Mouse (Mus musculus): Measurements from ENCODE around the gene Mmp9.

The Mmp9 gene

GRCm38 (mm10) chr2:164940140-164940830, at the start of gene Mmp9:
Mmp9 (plus strand) TSS chr2:164940780.
- DNase-seq (ENCODE audit: low read depth, low spot score), result no peak

GRCm38 (mm10) chr2:164891056-164891834, 49.3 kb upstream of the Mmp9 start:
- no peak for DNase-seq (ENCODE audit: low read depth, low spot score)

- DNase-seq (ENCODE audit: low read depth, low spot score), result no peak
Observed at GRCm38 (mm10) chr2:164891908-164892695, 48.5 kb upstream of the Mmp9 start.

- no peak for DNase-seq (ENCODE audit: low read depth, low spot score)
Observed at GRCm38 (mm10) chr2:164892696-164893216, 47.8 kb upstream of the Mmp9 start.

- DNase-seq (ENCODE audit: low read depth, low spot score), result no peak
Observed at GRCm38 (mm10) chr2:164894048-164894447, 46.5 kb upstream of the Mmp9 start.

GRCm38 (mm10) chr2:164894644-164895043, 45.9 kb upstream of the Mmp9 start:
- DNase-seq (ENCODE audit: low read depth, low spot score), result no peak

- no peak for DNase-seq (ENCODE audit: low read depth, low spot score)
Observed at GRCm38 (mm10) chr2:164895885-164896284, 44.7 kb upstream of the Mmp9 start.

- DNase-seq (ENCODE audit: low read depth, low spot score), result no peak
Observed at GRCm38 (mm10) chr2:164898008-164898407, 42.6 kb upstream of the Mmp9 start.

- no peak for DNase-seq (ENCODE audit: low read depth, low spot score)
Observed at GRCm38 (mm10) chr2:164899034-164899433, 41.5 kb upstream of the Mmp9 start.

- DNase-seq (ENCODE audit: low read depth, low spot score), result no peak
Observed at GRCm38 (mm10) chr2:164899723-164900459, 40.7 kb upstream of the Mmp9 start.

- no peak for DNase-seq (ENCODE audit: low read depth, low spot score)
Observed at GRCm38 (mm10) chr2:164901380-164901779, 39.2 kb upstream of the Mmp9 start.

- no peak for DNase-seq (ENCODE audit: low read depth, low spot score)
Observed at GRCm38 (mm10) chr2:164903496-164903895, 37.1 kb upstream of the Mmp9 start.

- DNase-seq (ENCODE audit: low read depth, low spot score), result no peak
Observed at GRCm38 (mm10) chr2:164906071-164906470, 34.5 kb upstream of the Mmp9 start.

- no peak for DNase-seq (ENCODE audit: low read depth, low spot score)
Observed at GRCm38 (mm10) chr2:164907511-164907910, 33.1 kb upstream of the Mmp9 start.

GRCm38 (mm10) chr2:164908011-164908410, 32.6 kb upstream of the Mmp9 start:
- DNase-seq (ENCODE audit: low read depth, low spot score), result no peak

- DNase-seq (ENCODE audit: low read depth, low spot score), result no peak
Observed at GRCm38 (mm10) chr2:164909100-164909499, 31.5 kb upstream of the Mmp9 start.

GRCm38 (mm10) chr2:164909542-164909941, 31.0 kb upstream of the Mmp9 start:
- peak; percentile 24 for DNase-seq (ENCODE audit: low read depth, low spot score)

- no peak for DNase-seq (ENCODE audit: low read depth, low spot score)
Observed at GRCm38 (mm10) chr2:164910360-164911061, 30.1 kb upstream of the Mmp9 start.

GRCm38 (mm10) chr2:164911086-164912048, 29.2 kb upstream of the Mmp9 start, which contains the start of gene Zfp335:
Zfp335 (minus strand) TSS chr2:164911757.
- DNase-seq (ENCODE audit: low read depth, low spot score), result peak; percentile 92

Measured in forelimb bud, embryonic 11.5 days (tissue).